Mouse (Mus musculus) testis, adult 2 months (tissue): ENCODE data around the gene Prrc2c.

Source experiments
- CTCF ChIP-seq: fragments of 200-500 bp; IDR thresholded peaks from 2 replicates; pipeline ENCODE4 v1.5.1; 2012; ENCODE audit warnings: low read depth, mild to moderate bottlenecking, inconsistent platforms, low read length, moderate library complexity; ENCODE audit not compliant: control insufficient read depth, insufficient read depth, insufficient replicate concordance
- POLR2A ChIP-seq: fragments of 200-500 bp; IDR thresholded peaks from 2 replicates; pipeline ENCODE4 v1.6.1; 2012; ENCODE audit warnings: low read depth, mild to moderate bottlenecking, inconsistent platforms, low read length, moderate library complexity; ENCODE audit not compliant: control insufficient read depth

GRCm38 (mm10) chr1:162735084-162735483 is 5.3 kb downstream of the Prrc2c start:
- TF ChIP-seq CTCF (no peak), POLR2A (no peak)
